Mouse (Mus musculus): Measurements from ENCODE around the gene B3gnt9. TPM values are rescaled to one million over a fixed set of nuclear protein-coding genes. Genes with fewer than 3 reads are reported as not detected.

Gene B3gnt9
- polyA plus RNA-seq, 1 experiment: 4.9 TPM

DNA sequence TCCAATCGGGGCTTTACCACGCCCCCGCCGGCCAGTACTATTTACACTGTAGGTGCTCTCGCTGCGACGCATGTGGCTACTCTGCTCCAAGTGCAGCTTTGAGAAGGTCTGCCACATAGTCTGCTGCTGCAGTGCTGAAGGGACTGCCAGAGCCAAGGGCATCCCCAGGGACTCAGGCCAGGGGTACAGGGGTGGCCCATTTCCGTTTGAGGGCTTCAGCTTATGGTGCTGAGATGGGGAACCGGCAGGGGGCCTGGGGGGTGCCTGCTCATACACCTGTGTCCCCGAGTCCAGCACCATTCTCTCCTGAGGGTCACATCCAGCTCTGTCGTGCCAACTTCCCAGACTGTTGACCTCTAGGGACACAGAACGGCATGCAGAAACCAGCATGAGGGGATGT, 30.6 kb upstream of the B3gnt9 start:
- no peak for DNase-seq (ENCODE audit: low read depth, low spot score)
- WGBS: 76% methylated on average over 12 of the region's 12 CpGs

DNA sequence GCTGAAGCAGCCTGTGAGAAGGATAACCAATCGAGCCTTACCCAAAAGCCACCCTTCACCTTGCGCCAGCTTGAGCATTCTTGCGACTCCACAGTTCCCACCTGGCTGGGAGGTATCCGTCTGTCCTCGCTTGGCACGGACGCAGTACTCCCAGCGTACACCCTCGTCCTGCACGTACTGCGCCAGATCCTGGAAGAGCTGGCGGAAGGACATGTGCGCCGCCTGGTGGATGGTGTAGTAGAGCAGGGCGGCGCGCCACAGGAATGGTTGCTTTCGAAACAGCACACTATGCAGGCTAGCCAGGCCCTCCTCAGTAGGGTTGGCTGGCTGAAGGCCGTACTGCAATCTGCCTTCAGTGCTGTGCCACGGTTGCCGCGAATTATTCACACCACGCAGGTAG, 28.1 kb upstream of the B3gnt9 start:
- no peak for DNase-seq (ENCODE audit: low read depth, low spot score)
- WGBS: 37% methylated on average over 23 of the region's 23 CpGs

DNA sequence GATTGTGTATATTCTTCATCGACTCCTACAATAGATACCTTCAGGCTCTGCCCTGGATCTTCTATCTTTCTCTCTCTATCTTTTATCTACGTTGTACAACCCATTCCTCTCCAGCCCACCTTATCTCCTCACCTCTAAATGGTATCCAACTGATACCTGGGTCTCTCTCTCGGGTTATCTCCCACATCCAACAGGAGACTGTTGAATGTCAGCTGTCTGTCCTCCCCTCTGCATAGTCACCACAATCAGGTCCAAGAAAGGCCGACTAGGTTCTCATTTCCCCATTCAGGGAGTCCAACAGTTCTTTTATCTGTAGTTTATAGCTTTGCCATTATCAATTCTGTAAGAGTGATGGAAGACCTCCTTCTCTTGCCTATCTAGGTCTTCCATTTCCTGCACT, 27.3 kb upstream of the B3gnt9 start:
- DNase-seq (ENCODE audit: low read depth, low spot score): no peak

DNA sequence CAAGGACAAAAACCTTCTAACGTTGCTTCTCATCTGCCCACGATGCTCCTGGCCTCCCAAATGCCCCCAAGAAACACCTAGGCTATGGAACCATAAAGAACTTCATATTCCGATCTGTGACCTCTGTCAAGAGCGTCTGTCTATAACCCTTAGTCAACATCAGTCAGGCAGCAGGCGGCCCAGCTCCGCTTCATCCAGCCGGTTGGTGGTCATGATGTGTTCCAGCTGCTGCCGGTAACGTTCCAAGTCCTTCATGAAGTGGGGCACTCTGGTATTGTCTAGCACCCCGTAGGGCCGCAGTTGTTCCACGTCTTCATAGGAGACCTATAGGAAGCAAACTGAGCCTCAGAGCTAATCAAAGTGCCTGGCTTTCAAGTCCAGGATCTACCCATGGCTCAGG, 26.9 kb upstream of the B3gnt9 start:
- 93% methylated on average over 12 of the region's 12 CpGs for WGBS
- DNase-seq (ENCODE audit: low read depth, low spot score): no peak

More for the DNA sequence above, 27.3 kb upstream of the B3gnt9 start:
- whole genome bisulfite sequencing: 90% methylated on average over 4 of the region's 4 CpGs

DNA sequence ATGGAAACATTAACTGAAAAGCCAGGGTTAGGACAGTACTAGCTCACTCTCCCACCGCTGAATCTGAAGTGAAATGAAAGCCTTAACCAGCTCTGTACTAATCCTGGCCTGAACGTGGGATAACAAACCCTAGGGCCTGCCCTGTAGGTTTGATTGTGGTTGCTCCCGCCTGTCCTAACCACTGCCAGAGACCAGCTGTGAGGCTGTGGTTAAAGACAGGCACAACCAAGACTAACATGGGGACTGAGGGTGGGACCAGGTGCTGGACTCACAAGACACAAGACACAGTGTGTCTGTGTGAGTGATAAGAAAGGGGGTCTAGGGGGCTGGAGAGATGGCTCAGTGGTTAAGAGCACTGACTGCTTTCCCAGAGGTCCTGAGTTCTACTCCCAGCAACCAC, 25.6 kb upstream of the B3gnt9 start:
- no peak for DNase-seq (ENCODE audit: low read depth, low spot score)
- 90% methylated on average over 3 of the region's 3 CpGs for WGBS

DNA sequence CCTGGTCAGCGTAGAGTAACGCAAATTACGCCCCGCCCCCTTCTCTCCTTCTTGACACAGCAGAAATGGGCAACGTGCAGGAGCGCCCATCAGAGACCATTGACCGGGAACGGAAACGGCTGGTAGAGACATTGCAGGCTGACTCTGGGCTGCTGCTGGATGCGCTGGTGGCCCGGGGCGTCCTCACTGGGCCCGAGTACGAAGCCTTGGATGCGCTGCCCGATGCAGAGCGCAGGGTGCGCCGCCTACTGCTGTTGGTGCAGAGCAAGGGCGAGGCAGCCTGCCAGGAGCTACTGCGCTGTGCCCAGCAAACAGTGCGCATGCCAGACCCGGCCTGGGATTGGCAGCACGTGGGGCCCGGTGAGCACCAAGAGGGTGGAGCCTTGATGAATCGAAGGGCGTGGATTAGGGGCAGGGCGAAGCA, 24.0 kb upstream of the B3gnt9 start:
- DNase-seq (ENCODE audit: low read depth, low spot score): peak; percentile 75
- 3% methylated on average over 28 of the region's 28 CpGs for WGBS

DNA sequence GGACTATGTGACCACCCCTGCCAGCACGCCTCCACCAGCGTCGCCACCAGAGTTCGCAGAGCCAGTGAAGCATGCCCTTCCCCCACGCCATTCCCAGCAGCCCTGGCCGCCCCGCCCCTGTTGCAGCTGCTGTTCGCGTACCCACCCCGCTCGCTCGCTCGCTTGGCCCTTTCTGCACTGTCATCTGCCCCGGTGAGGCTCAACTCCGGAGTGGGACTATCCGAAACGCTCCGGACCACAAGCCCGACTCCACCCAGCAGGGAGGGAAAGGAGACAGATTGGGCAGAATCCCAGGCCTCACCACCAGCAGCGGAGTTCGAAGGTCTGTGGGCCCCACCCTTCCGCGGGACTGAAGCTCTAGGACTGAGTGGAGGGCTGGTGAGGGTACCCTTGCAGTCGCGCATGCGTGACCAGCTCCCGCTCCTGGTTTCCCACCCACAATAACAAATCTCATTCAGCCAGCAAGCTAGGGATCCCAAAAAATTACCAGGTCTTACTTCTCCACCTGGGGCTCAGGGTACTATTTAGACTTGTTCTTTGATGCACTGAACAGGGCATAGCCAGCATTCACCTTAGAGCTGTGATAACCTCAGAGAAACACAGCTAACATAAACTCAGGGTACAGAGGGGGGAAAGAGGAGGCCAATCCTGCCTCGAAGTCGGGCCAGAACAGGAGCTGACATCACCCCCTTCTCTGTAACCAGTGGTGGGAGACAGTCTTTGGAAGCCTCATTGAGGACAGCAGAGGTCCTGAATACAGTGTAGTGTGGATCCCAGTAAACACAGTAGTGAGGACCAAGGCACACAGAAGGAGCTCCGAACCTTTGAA, 21.6 kb upstream of the B3gnt9 start:
- 7% methylated on average over 30 of the region's 30 CpGs for WGBS
- DNase-seq (ENCODE audit: low read depth, low spot score): no peak

DNA sequence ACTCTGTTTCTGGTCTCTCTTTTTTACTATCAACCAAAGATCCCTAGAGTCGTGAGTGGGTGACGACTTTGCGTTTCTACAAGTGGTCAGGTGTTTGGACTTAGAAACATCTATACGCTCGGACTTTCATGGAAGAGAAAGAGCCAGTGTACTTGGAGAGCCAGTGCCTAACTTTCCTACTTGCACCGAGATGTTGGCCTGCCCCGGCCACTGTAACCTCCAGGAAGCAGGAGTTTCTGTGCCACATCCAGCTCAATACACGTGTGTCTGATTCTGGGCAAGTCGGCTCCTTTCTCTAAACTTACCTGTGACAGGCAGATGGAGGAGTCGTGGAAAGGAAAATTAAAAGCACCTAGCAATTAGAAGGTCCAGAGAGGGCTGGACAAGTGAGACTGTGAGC, 20.9 kb upstream of the B3gnt9 start, which contains the start of gene Nol3:
Gene Nol3, plus strand, starts transcription at position 301 of the 400 bp plus-strand sequence.
- 5% methylated on average over 10 of the region's 10 CpGs for WGBS

DNA sequence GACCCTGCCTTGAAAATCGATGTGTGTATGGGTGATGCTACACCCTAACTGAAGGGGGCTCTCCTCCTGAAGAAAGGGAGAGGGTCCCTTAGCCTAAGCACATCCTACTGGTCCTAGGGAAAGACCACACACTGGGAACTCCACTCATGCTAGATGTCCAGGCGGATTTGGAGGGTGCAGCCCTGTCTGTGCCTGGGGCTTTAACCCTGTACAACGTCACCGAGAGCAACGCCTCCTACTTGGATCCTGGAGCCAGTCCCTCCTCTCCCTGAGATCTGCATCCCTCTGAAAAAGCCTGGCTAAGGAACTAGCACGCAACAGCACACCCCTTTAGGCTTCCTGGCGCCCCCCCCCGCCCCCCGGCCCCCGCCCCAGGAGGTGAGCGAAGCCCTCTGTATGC, 20.4 kb upstream of the B3gnt9 start:
- no peak for DNase-seq (ENCODE audit: low read depth, low spot score)
- WGBS: 14% methylated on average over 11 of the region's 11 CpGs

More for the DNA sequence above, 20.9 kb upstream of the B3gnt9 start, which contains the start of gene Nol3:
- no peak for DNase-seq (ENCODE audit: low read depth, low spot score)

DNA sequence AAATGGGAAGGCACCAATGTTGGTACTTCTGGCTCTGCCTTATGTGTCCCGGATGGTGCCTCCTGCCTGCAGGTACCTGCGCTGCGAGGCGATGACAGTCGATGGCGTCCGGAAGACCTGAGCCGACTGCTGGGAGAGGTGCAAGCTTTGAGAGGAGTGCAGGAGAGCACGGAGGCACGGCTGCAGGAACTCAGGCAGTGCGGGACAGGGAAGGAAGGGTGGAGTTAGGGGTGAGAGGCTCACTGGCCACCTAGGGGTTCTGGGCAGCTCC, 15.9 kb upstream of the B3gnt9 start:
- WGBS: 34% methylated on average over 11 of the region's 11 CpGs

DNA sequence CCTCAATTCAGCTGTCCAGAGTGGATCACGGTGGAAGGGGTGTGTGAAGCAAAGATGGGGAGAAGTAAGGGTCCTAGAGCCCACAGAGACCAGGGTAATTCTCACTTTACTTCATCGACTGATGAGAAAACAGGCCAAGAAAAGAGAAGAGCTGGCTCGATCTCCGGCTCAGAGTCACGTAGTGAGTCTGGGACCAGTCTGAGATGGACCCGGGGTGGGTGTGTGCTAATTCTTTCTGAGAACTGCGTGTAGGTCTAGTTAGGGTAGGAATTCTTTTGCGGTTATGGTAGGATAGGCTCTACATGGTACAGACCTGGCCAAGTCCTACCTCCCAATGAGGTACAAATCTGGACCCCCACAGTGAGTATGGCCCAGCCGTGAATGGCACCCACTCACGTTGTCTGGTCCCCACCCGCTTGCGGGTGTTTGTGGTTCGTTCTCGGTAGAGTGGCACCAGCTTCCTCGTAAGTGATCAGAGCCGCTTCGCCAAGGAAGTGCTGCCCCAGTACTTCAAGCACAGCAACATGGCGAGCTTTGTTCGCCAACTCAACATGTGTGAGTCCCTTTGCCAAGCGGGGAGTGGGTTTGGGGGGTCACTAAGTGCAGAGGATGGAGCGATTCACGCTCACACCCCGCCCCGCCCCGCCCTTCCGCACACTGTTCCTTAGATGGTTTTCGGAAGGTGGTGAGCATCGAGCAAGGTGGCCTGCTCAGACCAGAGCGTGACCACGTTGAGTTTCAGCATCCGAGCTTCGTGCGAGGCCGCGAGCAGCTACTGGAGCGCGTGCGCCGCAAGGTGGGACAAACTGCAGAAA, 15.4 kb upstream of the B3gnt9 start:
- WGBS: 26% methylated on average over 39 of the region's 39 CpGs
- DNase-seq (ENCODE audit: low read depth, low spot score): no peak

More for the DNA sequence above, 15.9 kb upstream of the B3gnt9 start:
- DNase-seq (ENCODE audit: low read depth, low spot score): no peak

DNA sequence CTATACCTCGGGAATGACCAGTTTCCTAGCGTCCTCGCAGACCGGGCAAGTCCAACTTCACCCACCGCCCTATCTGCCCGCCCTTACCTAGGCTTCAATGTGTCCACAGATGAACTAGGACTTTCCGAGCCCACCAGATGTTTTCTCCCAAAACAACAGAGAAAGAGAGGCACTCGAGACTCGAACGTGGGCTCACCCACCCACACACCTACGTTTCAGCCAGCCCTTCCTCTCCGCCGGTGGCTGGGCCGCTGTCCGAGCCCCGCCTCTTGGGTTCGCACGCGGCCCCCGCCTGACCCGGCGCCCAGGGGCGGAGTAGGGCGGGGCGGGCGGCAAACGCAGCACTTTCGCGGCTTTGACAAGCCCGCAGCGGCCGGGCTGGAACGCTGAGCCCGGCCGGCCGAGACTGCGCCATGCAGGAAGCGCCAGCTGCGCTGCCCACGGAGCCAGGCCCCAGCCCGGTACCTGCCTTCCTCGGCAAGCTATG, 14.6 kb upstream of the B3gnt9 start, which contains the start of gene Hsf4:
Gene Hsf4, plus strand, starts transcription at position 341 of the 487 bp plus-strand sequence.
- no peak for DNase-seq (ENCODE audit: low read depth, low spot score)

DNA sequence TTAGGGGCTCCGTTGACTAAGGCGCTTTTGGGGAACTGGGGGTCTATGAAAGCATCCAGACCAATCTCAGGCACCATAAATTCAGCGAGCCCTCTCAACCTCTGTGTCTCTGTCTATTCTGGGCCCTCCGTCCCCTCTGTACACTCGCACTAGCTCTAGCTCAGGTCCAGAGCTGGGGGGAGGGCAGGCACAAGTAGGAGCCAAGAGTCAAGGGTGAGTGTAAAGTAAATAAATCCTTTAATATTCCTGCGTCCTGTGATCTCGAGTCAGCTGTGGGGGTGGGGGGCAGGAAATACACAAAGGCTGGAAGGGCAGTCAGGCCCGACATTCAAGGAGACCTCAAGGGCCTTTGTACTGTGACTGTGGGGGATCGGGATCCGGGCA, 14.1 kb upstream of the B3gnt9 start:
- WGBS: 45% methylated on average over 10 of the region's 10 CpGs
- no peak for DNase-seq (ENCODE audit: low read depth, low spot score)

More for the DNA sequence above, 14.6 kb upstream of the B3gnt9 start, which contains the start of gene Hsf4:
- 4% methylated on average over 42 of the region's 42 CpGs for WGBS

DNA sequence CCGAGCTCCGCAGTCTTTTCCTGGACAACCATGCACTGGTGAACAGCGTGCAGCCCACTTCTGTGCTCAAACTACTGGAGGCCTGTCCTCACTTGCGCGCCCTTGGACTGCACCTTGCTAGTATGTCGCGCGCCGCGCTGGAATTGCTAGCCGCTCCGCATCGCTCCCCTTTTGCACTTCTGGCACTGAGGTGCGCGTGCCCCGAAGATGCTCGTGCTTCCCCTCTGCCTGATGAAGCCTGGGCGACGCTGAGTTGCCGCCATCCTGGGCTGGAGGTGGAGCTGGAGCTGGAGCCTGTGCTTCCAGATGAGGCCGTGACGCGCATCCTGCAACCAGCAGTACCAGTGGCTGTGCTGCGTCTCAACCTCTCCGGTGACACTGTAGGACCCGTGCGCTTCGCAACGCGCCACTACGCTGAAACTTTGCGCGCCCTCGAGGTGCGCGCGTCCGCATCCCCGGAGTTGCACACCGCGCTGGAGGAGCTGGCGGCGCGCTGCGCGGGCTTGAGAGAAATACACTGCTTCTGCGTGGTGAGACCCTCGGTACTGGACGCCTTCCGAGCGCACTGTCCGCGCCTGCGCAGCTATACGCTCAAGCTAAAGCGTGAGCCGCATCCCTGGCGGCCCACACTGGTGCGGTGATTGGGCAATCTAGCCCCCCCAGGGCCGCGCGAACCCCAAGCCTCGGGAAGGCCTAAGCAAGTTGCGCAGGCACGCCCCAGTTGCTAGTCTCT, 13.6 kb upstream of the B3gnt9 start:
- WGBS: 78% methylated on average over 65 of the region's 65 CpGs
- DNase-seq (ENCODE audit: low read depth, low spot score): no peak

DNA sequence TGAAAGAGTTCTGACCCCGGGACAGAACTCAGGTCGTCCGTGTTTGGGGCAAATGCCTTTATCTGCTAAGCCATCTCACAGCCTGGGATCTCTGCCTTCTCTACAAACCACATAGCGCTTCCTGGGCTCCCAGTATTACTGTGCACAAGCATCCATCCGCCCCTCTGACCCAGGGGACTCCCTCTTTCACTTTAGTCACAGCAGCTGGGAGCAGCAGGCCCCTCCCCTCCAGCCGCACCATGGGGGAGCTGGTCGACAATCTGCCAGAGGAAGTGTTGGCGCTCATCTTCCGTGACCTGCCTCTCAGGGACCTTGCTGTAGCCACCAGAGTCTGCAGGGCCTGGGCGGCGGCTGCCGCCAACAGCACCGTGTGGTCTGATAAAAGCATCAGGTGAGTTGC, 11.8 kb upstream of the B3gnt9 start:
- 81% methylated on average over 13 of the region's 13 CpGs for WGBS
- DNase-seq (ENCODE audit: low read depth, low spot score): no peak

DNA sequence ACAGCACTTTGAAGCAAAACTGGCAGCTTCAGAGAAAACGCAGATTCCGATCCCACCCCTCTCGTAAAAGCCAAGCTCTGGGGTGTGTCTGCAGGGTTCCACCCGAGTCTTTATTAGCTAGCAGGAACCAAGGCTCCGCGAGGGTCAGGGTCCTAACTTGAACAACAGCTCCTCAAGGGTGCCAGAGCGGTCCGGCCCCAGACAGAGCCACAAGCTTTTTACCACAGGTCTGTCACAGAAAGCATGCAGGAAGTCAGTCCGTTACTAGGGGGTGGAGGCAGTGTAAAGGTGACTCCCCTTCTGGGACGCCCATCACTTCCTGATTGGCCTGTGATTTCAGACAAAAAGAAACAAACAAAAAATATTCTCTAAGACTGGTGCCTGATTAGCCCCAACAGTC, 10.2 kb upstream of the B3gnt9 start:
- WGBS: 2% methylated on average over 10 of the region's 10 CpGs
- DNase-seq (ENCODE audit: low read depth, low spot score): no peak

DNA sequence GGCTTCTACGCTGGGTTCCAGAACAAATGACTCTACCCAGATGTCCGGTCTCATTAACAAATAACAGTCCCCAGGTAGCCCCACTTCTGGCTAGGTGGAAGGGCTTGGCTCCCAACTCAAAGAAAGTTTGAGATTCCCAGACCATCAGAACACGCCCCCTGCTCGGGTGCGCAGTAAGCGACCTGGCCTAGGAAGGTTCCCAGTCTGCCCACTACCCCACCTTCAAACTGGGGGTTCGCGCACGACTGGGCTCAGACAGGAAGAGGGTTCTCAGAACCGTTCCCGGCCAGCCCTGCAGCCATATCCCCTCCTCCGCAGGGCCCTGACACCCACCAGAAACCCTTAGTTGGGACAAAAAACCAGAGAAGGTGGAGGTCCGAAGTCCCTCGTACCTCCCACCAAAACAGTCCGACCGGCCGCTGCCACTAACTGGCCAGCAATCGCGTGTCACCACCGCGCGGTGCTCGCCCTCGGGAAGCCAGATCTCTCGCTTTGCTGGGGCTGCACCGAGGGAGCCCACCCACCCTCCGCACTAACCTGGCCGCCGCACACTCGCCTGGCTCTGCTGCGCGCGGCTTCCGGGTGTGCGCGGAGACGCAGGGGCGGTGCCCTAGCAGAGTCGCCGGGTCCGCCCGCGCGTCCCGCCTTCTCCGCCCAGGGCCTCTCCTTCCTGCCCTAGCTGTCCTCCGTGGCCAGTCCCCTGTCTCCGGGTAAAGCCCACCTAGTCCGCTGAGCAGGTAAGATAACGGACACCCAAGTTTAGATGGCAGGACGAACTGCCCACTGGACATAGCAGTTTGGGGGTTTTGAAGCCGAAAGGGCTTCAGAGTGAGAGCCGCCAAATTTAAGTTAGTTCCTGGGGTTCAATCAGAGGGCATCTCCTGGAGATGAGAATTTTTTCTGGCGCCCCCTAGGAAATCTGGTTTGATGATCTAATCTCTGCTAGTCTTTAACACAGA, 9.3 kb upstream of the B3gnt9 start, which contains the start of the genes Tradd and Fbxl8:
Gene Tradd, minus strand, starts transcription at position 586 of the 959 bp plus-strand sequence.
Gene Fbxl8, plus strand, starts transcription at position 625 of the 959 bp plus-strand sequence.
- DNase-seq (ENCODE audit: low read depth, low spot score): no peak
- under 1% methylated on average over 54 of the region's 54 CpGs for whole genome bisulfite sequencing

DNA sequence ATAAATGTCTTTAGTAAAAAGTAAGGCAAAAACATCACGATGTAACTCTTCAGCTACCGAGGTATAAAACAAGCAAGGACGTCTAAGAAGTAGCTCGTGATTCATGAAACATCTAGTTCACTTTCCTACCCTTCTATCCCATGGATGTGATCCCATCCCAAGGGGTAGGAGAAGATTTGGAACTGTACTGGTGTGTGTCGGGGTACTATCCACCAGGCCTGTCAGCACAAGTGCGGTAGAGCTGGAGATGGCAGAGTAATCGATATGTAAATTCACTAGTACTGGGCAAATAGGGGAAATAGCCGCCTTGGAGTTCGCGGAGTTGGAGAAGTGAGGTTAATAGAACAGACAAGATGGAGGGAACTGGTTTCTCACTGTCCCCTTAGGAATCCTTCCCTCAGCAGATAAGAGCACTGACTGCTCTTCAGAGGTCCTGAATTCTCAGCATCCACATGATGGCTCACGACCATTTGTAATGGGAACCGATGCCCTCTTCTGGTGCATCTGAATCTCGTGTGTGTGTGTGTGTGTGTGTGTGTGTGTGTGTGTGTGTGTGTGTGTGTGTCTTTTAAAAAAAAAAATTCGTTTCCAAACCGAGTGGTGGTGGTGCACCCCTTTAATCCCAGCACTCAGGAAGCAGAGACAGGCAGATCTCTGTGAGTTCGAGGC, 8.4 kb upstream of the B3gnt9 start:
- WGBS: 27% methylated on average over 16 of the region's 16 CpGs
- DNase-seq (ENCODE audit: low read depth, low spot score): no peak

All from large intestine, adult 2 months (tissue).